Mouse (Mus musculus) pancreas, adult 10 weeks (tissue): Measurements from ENCODE around the gene Thumpd2. TPM values are rescaled to one million over a fixed set of nuclear protein-coding genes. Genes with fewer than 3 reads are reported as not detected.

Experiments
- polyA plus RNA-seq: library from polyadenylated mRNA; stranded (reverse); fragments of 350-450 nt; fragmentation: Illumina TruSeq; extraction: RNeasy Lipid Tissue Mini Kit (QIAGEN cat#74804); gene quantifications from one replicate; pipeline ENCODE4 v1.2.3, GENCODE M21; 2015; ENCODE audit warnings: low read depth, low replicate concordance; ENCODE audit not compliant: insufficient read depth

Thumpd2 gene
- 2.0 TPM for polyA plus RNA-seq

GRCm38 (mm10) chr17:81064979-81065311, at the start of gene Thumpd2:
TSS of gene Thumpd2 (minus strand) at chr17:81065082.

Other genes with a start within 250 kb of the Thumpd2 start
- not detected for gene Tmem178, start 120.5 kb downstream of the Thumpd2 start, polyA plus RNA-seq